ENCODE assay signal across 19 mouse cellular contexts in the genomic region with DNA sequence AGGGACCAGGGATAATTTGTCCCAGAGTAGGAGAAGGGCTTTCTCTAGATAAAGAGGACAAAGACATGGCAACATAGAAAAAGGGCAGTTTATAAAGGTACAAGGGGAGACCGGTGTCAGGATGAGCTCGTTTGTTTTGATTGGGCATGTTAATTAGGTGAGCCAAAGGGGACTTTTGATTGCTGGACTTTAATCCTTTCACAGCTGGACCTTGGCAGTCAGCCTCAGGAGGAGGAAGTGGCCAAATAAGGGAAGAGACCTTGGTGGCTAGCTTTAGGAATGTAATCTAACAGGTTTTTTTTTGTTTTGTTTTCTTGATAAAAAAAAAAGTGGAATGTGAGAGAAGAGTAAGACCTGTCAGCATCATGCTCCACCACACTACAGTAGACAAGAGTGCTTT.
DNase-seq lines count a peak whose midpoint lies in the region; ATAC-seq and TF ChIP-seq lines count a peak whose summit lies in the region.
"Had no signal": no experiment of that assay in that cellular context is flagged by ENCODE, and none has a peak within 500 bp of the region (broad histone marks: within the 10 kb centered on the region; RNA-seq: fewer than 3 reads in every experiment).

No protein-coding gene starts in this region.

- no peaks in the 10 kb centered on the region for H3K36me3 ChIP-seq in heart, embryonic 10.5 days
- H3K36me3 ChIP-seq in heart, embryonic 11.5 days (ENCODE audit: control insufficient read depth, insufficient read depth, low read length) = no peaks in the 10 kb centered on the region
- H3K36me3 ChIP-seq in lung, embryonic 14.5 days (ENCODE audit: insufficient read depth) = no peaks in the 10 kb centered on the region
- H3K36me3 ChIP-seq: forebrain, embryonic 15.5 days; hindbrain, embryonic 13.5 days; intestine, embryonic 15.5 days; limb, embryonic 12.5 days; midbrain, embryonic 10.5 days; neural tube, embryonic 12.5 days had no signal

- H3K27ac ChIP-seq in heart, embryonic 10.5 days = peak overlapping the region; percentile 22; the same call in 1 of the 2 replicates
- no peak overlapping the region for H3K27ac ChIP-seq in heart, embryonic 11.5 days (ENCODE audit: low read depth, low read length)
- H3K27ac ChIP-seq in lung, embryonic 14.5 days (ENCODE audit: low read depth) = no peak overlapping the region
- H3K27ac ChIP-seq: forebrain, embryonic 15.5 days; hindbrain, embryonic 13.5 days; intestine, embryonic 15.5 days; left cerebral cortex, adult 2 months; limb, embryonic 12.5 days; liver, embryonic 14.5 days; midbrain, embryonic 10.5 days; neural tube, embryonic 12.5 days; stomach, postnatal 0 days had no signal

- H3K4me3 ChIP-seq in heart, embryonic 10.5 days = no peak overlapping the region
- H3K4me3 ChIP-seq in heart, embryonic 11.5 days (ENCODE audit: low read depth, low read length) = no peak overlapping the region
- H3K4me3 ChIP-seq in lung, embryonic 14.5 days (ENCODE audit: low read depth, low read length) = no peak overlapping the region
- H3K4me3 ChIP-seq: erythroblast, embryonic 14.5 days; forebrain, embryonic 15.5 days; hindbrain, embryonic 13.5 days; intestine, embryonic 15.5 days; left cerebral cortex, adult 2 months; limb, embryonic 12.5 days; midbrain, embryonic 10.5 days; neural tube, embryonic 12.5 days had no signal

- H3K9me3 ChIP-seq in heart, embryonic 10.5 days = no peaks in the 10 kb centered on the region
- H3K9me3 ChIP-seq in heart, embryonic 11.5 days (replicated peaks; ENCODE audit: control insufficient read depth, low read length) = no peaks in the 10 kb centered on the region
- no peaks in the 10 kb centered on the region for H3K9me3 ChIP-seq in lung, embryonic 14.5 days (ENCODE audit: low read depth, low read length)
- H3K9me3 ChIP-seq: forebrain, embryonic 15.5 days; hindbrain, embryonic 13.5 days; intestine, embryonic 15.5 days; limb, embryonic 12.5 days; midbrain, embryonic 10.5 days; neural tube, embryonic 12.5 days had no signal

- no peak overlapping the region for H3K4me2 ChIP-seq in heart, embryonic 11.5 days
- no peak overlapping the region for H3K4me2 ChIP-seq in lung, embryonic 14.5 days
- H3K4me2 ChIP-seq: forebrain, embryonic 15.5 days; hindbrain, embryonic 13.5 days; intestine, embryonic 15.5 days; limb, embryonic 12.5 days; neural tube, embryonic 12.5 days had no signal

- DNase-seq in heart, embryonic 10.5 days (ENCODE audit: low spot score) = no peak
- DNase-seq in lung, embryonic 14.5 days = peak; percentile 30
- DNase-seq in lung, postnatal 25 days (ENCODE audit: low spot score) = no peak
- peak; percentile 46 for DNase-seq in kidney, adult 9 months
- DNase-seq in kidney, postnatal 4 days = peak; percentile 1 to 20
- DNase-seq in embryo, embryonic 10.5 days (ENCODE audit: low spot score) = no peak
- DNase-seq: lung, postnatal 14 days; thymus, postnatal 25 days had no signal

- ATAC-seq in heart, embryonic 11.5 days (replicated peaks; ENCODE audit: insufficient number of reproducible peaks, low FRiP score, low TSS enrichment) = no peak
- no peak; the same call in 1 of the 2 replicates for ATAC-seq in lung, embryonic 14.5 days (ENCODE audit: insufficient read depth)
- ATAC-seq: forebrain, embryonic 15.5 days; intestine, embryonic 15.5 days had no signal

- H3K4me1 ChIP-seq in heart, embryonic 10.5 days = 0 out of 2 replicates have a peak, but pooled peaks cover 7% of the 10 kb centered on the region
- no peaks in the 10 kb centered on the region for H3K4me1 ChIP-seq in heart, embryonic 11.5 days (ENCODE audit: control insufficient read depth, insufficient read depth, low read length)
- H3K4me1 ChIP-seq in lung, embryonic 14.5 days (ENCODE audit: insufficient read depth) = no peaks in the 10 kb centered on the region
- H3K4me1 ChIP-seq: forebrain, embryonic 15.5 days; hindbrain, embryonic 13.5 days; intestine, embryonic 15.5 days; limb, embryonic 12.5 days; neural tube, embryonic 12.5 days had no signal

- no peak overlapping the region for H3K9ac ChIP-seq in heart, embryonic 11.5 days (ENCODE audit: low read depth, low read length)
- H3K9ac ChIP-seq in lung, embryonic 14.5 days = no peak overlapping the region
- H3K9ac ChIP-seq: forebrain, embryonic 15.5 days; hindbrain, embryonic 13.5 days; intestine, embryonic 15.5 days; limb, embryonic 12.5 days; liver, embryonic 14.5 days; neural tube, embryonic 12.5 days had no signal

- no peaks in the 10 kb centered on the region for H3K27me3 ChIP-seq in heart, embryonic 10.5 days (ENCODE audit: insufficient read depth, poor library complexity, severe bottlenecking)
- H3K27me3 ChIP-seq in heart, embryonic 11.5 days (ENCODE audit: control insufficient read depth, insufficient read depth, low read length) = no peaks in the 10 kb centered on the region
- no peaks in the 10 kb centered on the region for H3K27me3 ChIP-seq in lung, embryonic 14.5 days (ENCODE audit: insufficient read depth, low read length)
- H3K27me3 ChIP-seq: forebrain, embryonic 15.5 days; hindbrain, embryonic 13.5 days; intestine, embryonic 15.5 days; limb, embryonic 12.5 days; neural tube, embryonic 12.5 days had no signal

- no peak for TF ChIP-seq CTCF in lung, embryonic 14.5 days (IDR thresholded peaks at IDR 0.05; ENCODE audit: low read depth)

- WGBS in heart, embryonic 10.5 days = 3% methylated on average over 2 of the region's 2 CpGs
- WGBS in heart, embryonic 11.5 days (ENCODE audit: insufficient replicate concordance) = 3% methylated on average over 2 of the region's 2 CpGs
- WGBS in lung, embryonic 14.5 days = 2% methylated on average over 2 of the region's 2 CpGs

Comparison
In these comparisons a context has a peak if more than half of its experiments do, and no peak if none do; other contexts are left out.
1. DNase-seq: peak in lung, embryonic 14.5 days (single experiment), kidney, adult 9 months (single experiment) and kidney, postnatal 4 days (2 of 2); none in heart, embryonic 10.5 days (single experiment), lung, postnatal 25 days (single experiment) and embryo, embryonic 10.5 days (single experiment).